Mouse (Mus musculus): ENCODE measurements around the gene Wars.

GRCm38 (mm10) chr12:108937506-108937905 lies 43.5 kb upstream of the Wars start:
- TF ChIP-seq CTCF (IDR thresholded peaks at IDR 0.05; ENCODE audit: low read depth), result no peak
- TF ChIP-seq EP300 (optimal IDR thresholded peaks at IDR 0.05), result no peak
